Mouse (Mus musculus) neutrophil, adult 65 days (primary cell): ENCODE results near the gene Sdccag8. TPM values are rescaled to one million over a fixed set of nuclear protein-coding genes. Genes with fewer than 3 reads are reported as not detected.

Experiments
- total RNA-seq: library from RNA; stranded (reverse); gene quantifications from 2 replicates; pipeline ENCODE4 v1.2.4, GENCODE M21; 2023

The Sdccag8 gene
- total RNA-seq, result 14.4 and 21.3 TPM in 2 replicates

GRCm38 (mm10) chr1:176814591-176815062 lies at the start of gene Sdccag8:
TSS of gene Sdccag8 (plus strand) at chr1:176814660.

GRCm38 (mm10) chr1:176814036-176814420 lies 432 bp upstream of the Sdccag8 start, which contains the start of gene Cep170:
TSS of gene Cep170 (minus strand) at chr1:176814067.

Other genes starting within 250 kb of the Sdccag8 start
- 36.4 and 53.1 TPM in 2 replicates for gene Cep170, start 593 bp upstream of the Sdccag8 start, total RNA-seq